Mouse (Mus musculus) lung, embryonic 16.5 days (tissue): ENCODE measurements around the gene Slc22a6. TPM values are rescaled to one million over a fixed set of nuclear protein-coding genes. Genes with fewer than 3 reads are reported as not detected.

ENCODE experiments used
- ATAC-seq: fragments of 200-750 bp; cut with Nextera tagmentation; 2 replicates; pipeline ENCODE4 v1.8.0; 2017; ENCODE audit warnings: low read depth, mild to moderate bottlenecking, moderate library complexity
- H3K27ac ChIP-seq: fragments of 300-500 bp; sonication (generic); 2 replicates; pipeline ENCODE4 v1.5.1; 2014; ENCODE audit warnings: mild to moderate bottlenecking, control low read depth, low read length
- H3K27me3 ChIP-seq: fragments of 300-500 bp; sonication (generic); 2 replicates; pipeline ENCODE4 v1.6.1; 2014; ENCODE audit warnings: low read depth, low read length, mixed read lengths; ENCODE audit not compliant: control insufficient read depth, insufficient read depth
- H3K36me3 ChIP-seq: fragments of 300-500 bp; sonication (generic); 2 replicates; pipeline ENCODE4 v1.6.1; 2014; ENCODE audit warnings: low read length; ENCODE audit not compliant: control insufficient read depth, insufficient read depth
- H3K4me1 ChIP-seq: fragments of 300-500 bp; sonication (generic); replicated peaks from 2 replicates; pipeline ENCODE4 v1.6.1; 2014; ENCODE audit warnings: low read length, mixed read lengths; ENCODE audit not compliant: control insufficient read depth, insufficient read depth
- H3K4me2 ChIP-seq: fragments of 300-500 bp; sonication (generic); 2 replicates; pipeline ENCODE4 v1.6.1; 2014; ENCODE audit warnings: low read depth, low read length, control low read depth
- H3K4me3 ChIP-seq: fragments of 300-500 bp; sonication (generic); 2 replicates; pipeline ENCODE4 v1.5.1; 2014; ENCODE audit warnings: mild to moderate bottlenecking, low read length, control low read depth
- H3K9ac ChIP-seq: fragments of 300-500 bp; sonication (generic); 2 replicates; pipeline ENCODE4 v1.6.1; 2014; ENCODE audit warnings: low read length, control low read depth
- H3K9me3 ChIP-seq: fragments of 300-500 bp; sonication (generic); 2 replicates; pipeline ENCODE4 v1.6.1; 2016; ENCODE audit warnings: low read length; ENCODE audit not compliant: control insufficient read depth
- WGBS: fragments of 180-500 bp; shearing (Covaris S2); extraction: QIAGEN DNeasy Blood & Tissue Kit; methylation state at CpG from one replicate; pipeline ENCODE4 v1.1.7; 2014; 5-methylcytosine and 5-hydroxymethylcytosine counted together
- polyA plus RNA-seq: library from polyadenylated mRNA; unstranded; fragments of >200 nt; fragmentation: Nextera tagmentation; extraction: Ambion mirVana; gene quantifications from 2 replicates; pipeline ENCODE4 v1.2.1, GENCODE M21; 2015

Gene Slc22a6
- polyA plus RNA-seq, 1 experiment from 2014 or later = not detected

GRCm38 (mm10) chr19:8630249-8630648, 12.4 kb downstream of the Slc22a6 start:
- no peaks in the 10 kb centered on the region for H3K4me1 ChIP-seq
- WGBS = 62% methylated on average over 2 of the region's 2 CpGs
- no peak for ATAC-seq
- no peak overlapping the region for H3K27ac ChIP-seq
- H3K9me3 ChIP-seq = no peaks in the 10 kb centered on the region
- no peaks in the 10 kb centered on the region for H3K27me3 ChIP-seq
- no peak overlapping the region for H3K4me3 ChIP-seq
- H3K9ac ChIP-seq = no peak overlapping the region
- H3K36me3 ChIP-seq = no peaks in the 10 kb centered on the region
- H3K4me2 ChIP-seq = no peak overlapping the region

- H3K36me3 ChIP-seq = no peaks in the 10 kb centered on the region
- no peaks in the 10 kb centered on the region for H3K9me3 ChIP-seq
- WGBS = 57% methylated on average over 6 of the region's 6 CpGs
- H3K4me2 ChIP-seq = no peak overlapping the region
- H3K4me3 ChIP-seq = no peak overlapping the region
- no peaks in the 10 kb centered on the region for H3K27me3 ChIP-seq
- no peak overlapping the region for H3K27ac ChIP-seq
- no peak overlapping the region for H3K9ac ChIP-seq
- no peaks in the 10 kb centered on the region for H3K4me1 ChIP-seq
- no peak for ATAC-seq
Observed at GRCm38 (mm10) chr19:8630826-8631225, 13.0 kb downstream of the Slc22a6 start.

GRCm38 (mm10) chr19:8632029-8632428, 14.2 kb downstream of the Slc22a6 start:
- ATAC-seq = no peak
- Histone ChIP-seq H3K9me3 (no peaks in the 10 kb centered on the region), H3K4me2 (no peak overlapping the region), H3K9ac (no peak overlapping the region), H3K4me3 (no peak overlapping the region), H3K4me1 (no peaks in the 10 kb centered on the region), H3K27me3 (no peaks in the 10 kb centered on the region), H3K36me3 (no peaks in the 10 kb centered on the region), H3K27ac (no peak overlapping the region)
- WGBS = 36% methylated on average over 1 of the region's 1 CpGs

GRCm38 (mm10) chr19:8642086-8642485, 24.2 kb downstream of the Slc22a6 start:
- H3K27me3 ChIP-seq = no peaks in the 10 kb centered on the region
- no peaks in the 10 kb centered on the region for H3K36me3 ChIP-seq
- no peaks in the 10 kb centered on the region for H3K4me1 ChIP-seq
- no peak for ATAC-seq
- H3K4me2 ChIP-seq = no peak overlapping the region
- H3K9ac ChIP-seq = no peak overlapping the region
- WGBS = 27% methylated on average over 5 of the region's 5 CpGs
- H3K27ac ChIP-seq = no peak overlapping the region
- no peaks in the 10 kb centered on the region for H3K9me3 ChIP-seq
- no peak overlapping the region for H3K4me3 ChIP-seq

GRCm38 (mm10) chr19:8646393-8646792, 28.6 kb downstream of the Slc22a6 start:
- no peak overlapping the region for H3K27ac ChIP-seq
- WGBS = 65% methylated on average over 2 of the region's 2 CpGs
- H3K9me3 ChIP-seq = no peaks in the 10 kb centered on the region
- no peak overlapping the region for H3K9ac ChIP-seq
- H3K4me1 ChIP-seq = no peaks in the 10 kb centered on the region
- H3K4me2 ChIP-seq = no peak overlapping the region
- no peak overlapping the region for H3K4me3 ChIP-seq
- H3K27me3 ChIP-seq = no peaks in the 10 kb centered on the region
- no peaks in the 10 kb centered on the region for H3K36me3 ChIP-seq
- ATAC-seq = no peak

- H3K36me3 ChIP-seq = no peaks in the 10 kb centered on the region
- H3K9me3 ChIP-seq = no peaks in the 10 kb centered on the region
- no peaks in the 10 kb centered on the region for H3K4me1 ChIP-seq
- H3K9ac ChIP-seq = no peak overlapping the region
- no peak overlapping the region for H3K4me3 ChIP-seq
- no peak overlapping the region for H3K4me2 ChIP-seq
- peak; percentile 43; the same call in 1 of the 2 replicates for ATAC-seq
- H3K27me3 ChIP-seq = no peaks in the 10 kb centered on the region
- H3K27ac ChIP-seq = no peak overlapping the region
Observed at GRCm38 (mm10) chr19:8655833-8656232, 38.0 kb downstream of the Slc22a6 start.

- H3K4me3 ChIP-seq = no peak overlapping the region
- no peaks in the 10 kb centered on the region for H3K36me3 ChIP-seq
- H3K9ac ChIP-seq = no peak overlapping the region
- H3K4me1 ChIP-seq = no peaks in the 10 kb centered on the region
- H3K9me3 ChIP-seq = no peaks in the 10 kb centered on the region
- 61% methylated on average over 4 of the region's 4 CpGs for WGBS
- H3K4me2 ChIP-seq = no peak overlapping the region
- ATAC-seq = no peak
- no peaks in the 10 kb centered on the region for H3K27me3 ChIP-seq
- no peak overlapping the region for H3K27ac ChIP-seq
Observed at GRCm38 (mm10) chr19:8656341-8656740, 38.5 kb downstream of the Slc22a6 start.

- ATAC-seq = peak; percentile 51
- no peaks in the 10 kb centered on the region for H3K9me3 ChIP-seq
- WGBS = under 1% methylated on average over 35 of the region's 35 CpGs
- no peaks in the 10 kb centered on the region for H3K36me3 ChIP-seq
- H3K27me3 ChIP-seq = no peaks in the 10 kb centered on the region
- H3K27ac ChIP-seq = no peak overlapping the region
- H3K4me2 ChIP-seq = peak overlapping the region; percentile 92
- H3K4me1 ChIP-seq = peaks cover 8% of the 10 kb centered on the region
- H3K4me3 ChIP-seq = peak overlapping the region; percentile 52
- H3K9ac ChIP-seq = peak overlapping the region; percentile 58
Observed at GRCm38 (mm10) chr19:8661821-8662307, 44.0 kb downstream of the Slc22a6 start.

- no peaks in the 10 kb centered on the region for H3K9me3 ChIP-seq
- 5% methylated on average over 11 of the region's 11 CpGs for WGBS
- no peak overlapping the region for H3K27ac ChIP-seq
Observed at GRCm38 (mm10) chr19:8662337-8662736, 44.5 kb downstream of the Slc22a6 start.

GRCm38 (mm10) chr19:8663360-8663839, 45.6 kb downstream of the Slc22a6 start, which contains the start of gene Chrm1:
TSS of gene Chrm1 (plus strand) at chr19:8663789.
- ATAC-seq = no peak
- Histone ChIP-seq H3K27me3 (no peaks in the 10 kb centered on the region), H3K4me1 (peaks cover 8% of the 10 kb centered on the region), H3K4me2 (peak within 1 kb of the TSS; percentile 92), H3K27ac (no peak within 1 kb of the TSS), H3K9ac (no peak within 1 kb of the TSS), H3K9me3 (no peaks in the 10 kb centered on the region), H3K4me3 (no peak within 1 kb of the TSS; the same call in 1 of the 2 replicates), H3K36me3 (no peaks in the 10 kb centered on the region)
- WGBS = 50% methylated on average over 9 of the region's 9 CpGs

More at GRCm38 (mm10) chr19:8662337-8662736, 44.5 kb downstream of the Slc22a6 start:
- Histone ChIP-seq H3K4me2 (peak overlapping the region; percentile 92), H3K4me1 (peaks cover 8% of the 10 kb centered on the region), H3K4me3 (peak overlapping the region; percentile 52), H3K9ac (peak overlapping the region; percentile 58), H3K27me3 (no peaks in the 10 kb centered on the region), H3K36me3 (no peaks in the 10 kb centered on the region)
- ATAC-seq = peak; percentile 52; the same call in 1 of the 2 replicates
